Mouse (Mus musculus) fat pad, adult 2 months (tissue): ENCODE data around the gene Cav1.
A peak's percentile ranks its signal among the peaks of the same experiment; 100 is the strongest.

Experiments
- DNase-seq: peaks from one replicate; pipeline ENCODE4 v3.0.0-alpha.2; 2011; ENCODE audit warnings: low read depth, low spot score; ENCODE audit errors: extremely low read depth

Cav1 gene

GRCm38 (mm10) chr6:17305954-17306601 lies at the start of gene Cav1:
Gene Cav1, plus strand, starts transcription at chr6:17306335.
- DNase-seq = no peak

- DNase-seq = no peak
Measured at GRCm38 (mm10) chr6:17258142-17258541, 48.0 kb upstream of the Cav1 start.

- no peak for DNase-seq
Measured at GRCm38 (mm10) chr6:17258911-17259310, 47.2 kb upstream of the Cav1 start.

- no peak for DNase-seq
Measured at GRCm38 (mm10) chr6:17262786-17263185, 43.3 kb upstream of the Cav1 start.

- no peak for DNase-seq
Measured at GRCm38 (mm10) chr6:17265043-17265442, 41.1 kb upstream of the Cav1 start.

GRCm38 (mm10) chr6:17266466-17266865 lies 39.7 kb upstream of the Cav1 start:
- DNase-seq = no peak

GRCm38 (mm10) chr6:17278366-17278765 lies 27.8 kb upstream of the Cav1 start:
- DNase-seq = peak; percentile 95

- peak; percentile 75 for DNase-seq
Measured at GRCm38 (mm10) chr6:17280939-17281756, 25.0 kb upstream of the Cav1 start, which contains the start of gene Cav2. Gene Cav2, plus strand, starts transcription at chr6:17281185.

- no peak for DNase-seq
Measured at GRCm38 (mm10) chr6:17281757-17282092, 24.4 kb upstream of the Cav1 start.

GRCm38 (mm10) chr6:17282159-17282558 lies 24.0 kb upstream of the Cav1 start:
- DNase-seq = no peak

- DNase-seq = no peak
Measured at GRCm38 (mm10) chr6:17283834-17284233, 22.3 kb upstream of the Cav1 start.

- no peak for DNase-seq
Measured at GRCm38 (mm10) chr6:17286381-17286780, 19.8 kb upstream of the Cav1 start.

- DNase-seq = no peak
Measured at GRCm38 (mm10) chr6:17295116-17295515, 11.0 kb upstream of the Cav1 start.

GRCm38 (mm10) chr6:17306602-17307325 lies 629 bp downstream of the Cav1 start:
- DNase-seq = no peak

GRCm38 (mm10) chr6:17307461-17308115 lies 1.5 kb downstream of the Cav1 start:
- DNase-seq = no peak

- no peak for DNase-seq
Measured at GRCm38 (mm10) chr6:17308661-17309060, 2.5 kb downstream of the Cav1 start.

- no peak for DNase-seq
Measured at GRCm38 (mm10) chr6:17309260-17309659, 3.1 kb downstream of the Cav1 start.

- DNase-seq = no peak
Measured at GRCm38 (mm10) chr6:17314241-17314640, 8.1 kb downstream of the Cav1 start.

GRCm38 (mm10) chr6:17314659-17315616 lies 8.8 kb downstream of the Cav1 start:
- no peak for DNase-seq
